Mouse (Mus musculus): ENCODE data around the gene Olfr1378. TPM values are rescaled to one million over a fixed set of nuclear protein-coding genes. Genes with fewer than 3 reads are reported as not detected.

The Olfr1378 gene
- polyA plus RNA-seq, 1 experiment from 2014 or later: not detected

DNA sequence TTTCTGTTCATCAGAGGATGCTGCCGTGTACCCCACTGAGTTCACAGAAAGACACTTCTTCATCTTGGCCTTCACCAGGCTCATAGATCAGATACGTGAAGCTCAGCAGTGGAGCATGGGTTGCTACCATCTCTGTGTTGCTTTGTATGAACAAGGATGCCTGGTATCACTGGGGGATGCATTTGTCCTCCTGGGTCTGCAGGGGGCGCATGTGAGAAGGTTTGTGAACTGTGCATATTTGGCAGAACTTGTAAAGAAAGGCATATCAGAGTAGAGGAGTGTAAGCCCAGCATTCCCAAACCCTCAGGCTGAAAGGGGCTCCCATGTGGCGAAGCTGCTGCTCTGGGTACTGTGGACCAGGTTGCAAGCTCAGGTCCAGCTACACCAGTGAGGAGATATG is 10.9 kb downstream of the Olfr1378 start:
- Histone ChIP-seq H3K4me1 (no peaks in the 10 kb centered on the region), H3K9ac (no peak overlapping the region), H3K27me3 (no peaks in the 10 kb centered on the region), H3K27ac (no peak overlapping the region), H3K9me3 (replicated peaks) (no peaks in the 10 kb centered on the region), H3K4me3 (replicated peaks) (no peak overlapping the region), H3K4me2 (no peak overlapping the region), H3K36me3 (no peaks in the 10 kb centered on the region)
- WGBS: 75% methylated on average over 4 of the region's 4 CpGs
- no peak for ATAC-seq (replicated peaks; ENCODE audit: low FRiP score)

DNA sequence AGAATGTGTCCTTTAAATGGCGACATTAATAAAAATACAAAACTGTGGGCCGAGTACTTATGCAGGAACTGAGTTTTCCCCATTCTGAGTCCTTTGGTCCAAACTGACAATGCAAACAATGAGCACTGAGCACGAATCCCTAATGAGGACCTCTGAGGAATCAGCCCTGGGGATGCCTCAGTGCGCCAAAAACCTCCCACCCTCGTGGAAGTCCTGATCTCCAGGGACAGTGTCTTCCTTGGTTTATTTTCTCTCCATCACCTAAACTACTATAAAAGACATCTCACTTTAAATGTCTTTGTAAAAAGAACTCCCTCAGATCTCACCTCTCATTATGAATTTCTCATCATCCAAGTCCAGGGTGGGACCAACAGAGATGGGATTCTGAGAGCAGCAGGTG is 15.3 kb downstream of the Olfr1378 start, which contains the start of gene Olfr1377:
Olfr1377 (plus strand) TSS at position 301 of the 400 bp plus-strand sequence.
- Histone ChIP-seq H3K4me2 (no peak within 1 kb of the TSS), H3K9ac (no peak within 1 kb of the TSS), H3K9me3 (replicated peaks) (no peaks in the 10 kb centered on the region), H3K27me3 (no peaks in the 10 kb centered on the region), H3K4me3 (replicated peaks) (no peak within 1 kb of the TSS), H3K36me3 (no peaks in the 10 kb centered on the region), H3K27ac (no peak within 1 kb of the TSS), H3K4me1 (no peaks in the 10 kb centered on the region)
- WGBS: 71% methylated on average over 5 of the region's 5 CpGs
- no peak for ATAC-seq (replicated peaks; ENCODE audit: low FRiP score)

DNA sequence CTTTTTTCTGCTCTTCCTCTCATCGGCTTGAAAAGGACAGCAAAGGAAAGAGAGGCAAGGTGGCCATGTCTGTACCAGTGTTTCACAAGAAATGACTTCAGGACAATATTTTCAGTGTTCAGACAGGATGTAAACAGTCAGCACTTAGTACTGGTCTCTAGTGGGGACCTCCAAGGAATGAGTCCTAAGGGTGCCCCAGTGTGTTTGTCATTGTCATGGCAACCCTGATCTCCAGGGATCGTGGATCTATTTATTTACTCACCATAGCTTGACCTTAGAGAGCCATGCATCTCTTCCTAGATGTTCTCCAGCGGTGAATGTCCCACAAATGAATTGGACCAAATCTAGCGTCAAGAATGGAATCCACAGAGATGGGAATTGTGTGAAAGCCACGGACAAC is 37.0 kb downstream of the Olfr1378 start, which contains the start of gene Olfr51:
Olfr51 (plus strand) TSS at position 301 of the 400 bp plus-strand sequence.
- no peaks in the 10 kb centered on the region for H3K36me3 ChIP-seq
- WGBS: 76% methylated on average over 5 of the region's 5 CpGs
- no peaks in the 10 kb centered on the region for H3K27me3 ChIP-seq
- H3K9ac ChIP-seq: no peak within 1 kb of the TSS
- H3K4me2 ChIP-seq: no peak within 1 kb of the TSS
- no peak within 1 kb of the TSS for H3K27ac ChIP-seq
- ATAC-seq (replicated peaks; ENCODE audit: low FRiP score): no peak
- no peak within 1 kb of the TSS for H3K4me3 ChIP-seq (replicated peaks)
- H3K9me3 ChIP-seq (replicated peaks): no peaks in the 10 kb centered on the region
- no peaks in the 10 kb centered on the region for H3K4me1 ChIP-seq

DNA sequence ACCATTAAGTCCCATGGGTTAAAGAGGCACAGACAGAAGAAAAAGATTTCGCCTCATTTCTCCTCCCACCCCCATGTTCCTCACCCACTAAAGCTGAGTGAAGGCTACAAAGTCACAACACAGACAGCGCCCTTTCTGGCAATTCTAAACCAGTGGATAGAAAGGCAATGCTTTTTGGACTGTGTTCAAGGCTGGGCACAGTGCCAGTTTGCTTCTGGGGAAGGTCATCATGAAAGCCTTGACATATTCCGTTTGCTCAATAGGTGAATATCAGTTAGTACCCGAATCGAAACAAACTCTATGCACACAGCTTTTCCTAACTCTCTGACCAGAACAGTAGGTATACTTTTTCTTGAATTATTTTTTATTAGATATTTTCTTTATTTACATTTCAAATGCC is 45.5 kb downstream of the Olfr1378 start:
- no peaks in the 10 kb centered on the region for H3K4me1 ChIP-seq
- 68% methylated on average over 5 of the region's 5 CpGs for WGBS
- no peak overlapping the region for H3K9ac ChIP-seq
- H3K4me2 ChIP-seq: no peak overlapping the region
- no peak overlapping the region for H3K4me3 ChIP-seq (replicated peaks)
- H3K27me3 ChIP-seq: no peaks in the 10 kb centered on the region
- ATAC-seq (replicated peaks; ENCODE audit: low FRiP score): no peak
- no peak overlapping the region for H3K27ac ChIP-seq
- no peaks in the 10 kb centered on the region for H3K36me3 ChIP-seq
- no peaks in the 10 kb centered on the region for H3K9me3 ChIP-seq (replicated peaks)

DNA sequence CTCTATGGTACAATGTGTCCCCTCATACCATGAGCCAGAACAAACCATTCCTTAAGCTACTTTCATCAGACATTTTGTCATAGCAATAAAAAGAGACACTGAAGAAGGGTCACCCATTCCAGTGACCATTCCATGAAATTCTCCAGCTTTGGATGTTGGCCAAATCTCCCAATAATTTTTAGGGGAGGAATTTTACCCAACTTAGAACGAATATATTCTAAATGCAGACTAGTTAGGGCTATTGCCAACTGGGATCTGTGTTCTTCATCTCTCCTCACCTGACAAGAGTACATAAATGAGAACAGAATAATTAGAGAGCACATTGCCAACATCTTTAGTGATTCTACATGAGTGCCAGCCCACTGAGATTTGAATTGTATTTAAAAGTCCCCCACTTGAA is 47.6 kb downstream of the Olfr1378 start, which contains the start of gene Olfr54:
Olfr54 (plus strand) TSS at position 301 of the 400 bp plus-strand sequence.
- no peaks in the 10 kb centered on the region for H3K36me3 ChIP-seq
- no peak for ATAC-seq (replicated peaks; ENCODE audit: low FRiP score)
- no peak within 1 kb of the TSS for H3K9ac ChIP-seq
- H3K27ac ChIP-seq: no peak within 1 kb of the TSS
- no peaks in the 10 kb centered on the region for H3K4me1 ChIP-seq
- H3K27me3 ChIP-seq: no peaks in the 10 kb centered on the region
- no peak within 1 kb of the TSS for H3K4me2 ChIP-seq
- no peak within 1 kb of the TSS for H3K4me3 ChIP-seq (replicated peaks)
- H3K9me3 ChIP-seq (replicated peaks): no peaks in the 10 kb centered on the region
- 56% methylated on average over 1 of the region's 1 CpGs for WGBS

DNA sequence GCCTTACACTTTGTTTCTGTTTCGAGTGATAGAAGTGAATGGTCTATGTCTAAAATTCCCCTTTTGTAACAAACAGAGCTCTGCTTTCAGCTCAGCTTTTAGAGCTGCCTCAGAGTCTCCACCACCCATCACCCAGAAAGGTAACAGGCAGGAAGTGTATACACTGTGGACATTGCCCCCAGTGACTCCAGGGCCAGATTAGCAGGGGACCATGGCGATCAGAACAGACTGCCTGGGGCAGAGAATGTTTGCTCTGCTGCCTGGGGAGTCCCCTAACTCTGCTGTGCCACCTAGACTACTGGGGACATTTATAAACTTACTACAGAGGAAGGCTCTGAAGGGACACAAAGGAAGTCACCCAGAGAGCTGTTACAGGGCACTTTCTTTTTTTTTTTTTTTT is 50.0 kb downstream of the Olfr1378 start:
- H3K27ac ChIP-seq: no peak overlapping the region
- H3K36me3 ChIP-seq: no peaks in the 10 kb centered on the region
- H3K9ac ChIP-seq: no peak overlapping the region
- H3K27me3 ChIP-seq: no peaks in the 10 kb centered on the region
- no peak for ATAC-seq (replicated peaks; ENCODE audit: low FRiP score)
- 67% methylated on average over 2 of the region's 2 CpGs for WGBS
- H3K4me3 ChIP-seq (replicated peaks): no peak overlapping the region
- no peaks in the 10 kb centered on the region for H3K4me1 ChIP-seq
- H3K9me3 ChIP-seq (replicated peaks): no peaks in the 10 kb centered on the region
- no peak overlapping the region for H3K4me2 ChIP-seq

Other genes starting within 250 kb of the Olfr1378 start
- gene Zfp354c, start 138.8 kb upstream of the Olfr1378 start, polyA plus RNA-seq (2015; fragmentation: Nextera tagmentation; extraction: Ambion mirVana): 29.3 and 31.3 TPM in 2 replicates
- 0.76 and 0.91 TPM in 2 replicates for gene Zfp879, start 125.0 kb upstream of the Olfr1378 start, polyA plus RNA-seq (2015; fragmentation: Nextera tagmentation; extraction: Ambion mirVana)
- gene Grm6, start 115.8 kb upstream of the Olfr1378 start, polyA plus RNA-seq (2015; fragmentation: Nextera tagmentation; extraction: Ambion mirVana): not detected in 2 replicates
- gene Zfp454, start 78.9 kb upstream of the Olfr1378 start, polyA plus RNA-seq (2015; fragmentation: Nextera tagmentation; extraction: Ambion mirVana): 8.5 and 9.6 TPM in 2 replicates
- 13.9 and 14.5 TPM in 2 replicates for gene Zfp2, start 50.4 kb upstream of the Olfr1378 start, polyA plus RNA-seq (2015; fragmentation: Nextera tagmentation; extraction: Ambion mirVana)
- gene Zfp354b, start 34.9 kb upstream of the Olfr1378 start, polyA plus RNA-seq (2015; fragmentation: Nextera tagmentation; extraction: Ambion mirVana): 1.5 and 1.6 TPM in 2 replicates
- gene 4933414I15Rik, start 22.8 kb upstream of the Olfr1378 start, polyA plus RNA-seq (2015; fragmentation: Nextera tagmentation; extraction: Ambion mirVana): not detected in 2 replicates
- not detected in 2 replicates for gene Prop1, start 12.8 kb upstream of the Olfr1378 start, polyA plus RNA-seq (2015; fragmentation: Nextera tagmentation; extraction: Ambion mirVana)
- gene Olfr1377, start 15.4 kb downstream of the Olfr1378 start, polyA plus RNA-seq (2015; fragmentation: Nextera tagmentation; extraction: Ambion mirVana): not detected in 2 replicates
- gene Olfr51, start 37.1 kb downstream of the Olfr1378 start, polyA plus RNA-seq (2015; fragmentation: Nextera tagmentation; extraction: Ambion mirVana): not detected in 2 replicates
- gene Olfr54, start 47.7 kb downstream of the Olfr1378 start, polyA plus RNA-seq (2015; fragmentation: Nextera tagmentation; extraction: Ambion mirVana): not detected in 2 replicates
- not detected in 2 replicates for gene Olfr1375, start 81.6 kb downstream of the Olfr1378 start, polyA plus RNA-seq (2015; fragmentation: Nextera tagmentation; extraction: Ambion mirVana)
- gene Zfp354a, start 92.7 kb downstream of the Olfr1378 start, polyA plus RNA-seq (2015; fragmentation: Nextera tagmentation; extraction: Ambion mirVana): 9.7 and 12.7 TPM in 2 replicates

Data from kidney, embryonic 15.5 days (tissue).